Mouse (Mus musculus) E14TG2a.4 (cell line): ENCODE measurements around the gene Tbx3.

Experiments used
- H3K27me3 ChIP-seq: 2 replicates; pipeline ENCODE4 v1.6.1; 2014; ENCODE audit warnings: low read length, control low read depth; ENCODE audit not compliant: insufficient read depth
- H3K36me3 ChIP-seq: 2 replicates; pipeline ENCODE4 v1.6.1; 2014; ENCODE audit warnings: low read length, control low read depth; ENCODE audit not compliant: insufficient read depth
- H3K4me1 ChIP-seq: replicated peaks from 2 replicates; pipeline ENCODE4 v1.6.1; 2014; ENCODE audit warnings: low read depth, low read length, control low read depth
- H3K4me3 ChIP-seq: replicated peaks from 2 replicates; pipeline ENCODE4 v1.5.1; 2014; ENCODE audit warnings: mild to moderate bottlenecking, low read length
- H3K9me3 ChIP-seq: 2 replicates; pipeline ENCODE4 v1.6.1; 2014; ENCODE audit warnings: low read length, control low read depth
- CTCF ChIP-seq: conservative IDR thresholded peaks from 2 replicates; pipeline ENCODE4 v1.5.1; 2014; ENCODE audit warnings: low read length
- NANOG ChIP-seq: IDR thresholded peaks from 2 replicates; pipeline ENCODE4 v1.6.1; 2014; ENCODE audit warnings: borderline replicate concordance, low read length, mixed read lengths
- POU5F1 ChIP-seq: IDR thresholded peaks from 2 replicates; pipeline ENCODE4 v1.6.1; 2014; ENCODE audit warnings: low read length, borderline replicate concordance

The Tbx3 gene

DNA sequence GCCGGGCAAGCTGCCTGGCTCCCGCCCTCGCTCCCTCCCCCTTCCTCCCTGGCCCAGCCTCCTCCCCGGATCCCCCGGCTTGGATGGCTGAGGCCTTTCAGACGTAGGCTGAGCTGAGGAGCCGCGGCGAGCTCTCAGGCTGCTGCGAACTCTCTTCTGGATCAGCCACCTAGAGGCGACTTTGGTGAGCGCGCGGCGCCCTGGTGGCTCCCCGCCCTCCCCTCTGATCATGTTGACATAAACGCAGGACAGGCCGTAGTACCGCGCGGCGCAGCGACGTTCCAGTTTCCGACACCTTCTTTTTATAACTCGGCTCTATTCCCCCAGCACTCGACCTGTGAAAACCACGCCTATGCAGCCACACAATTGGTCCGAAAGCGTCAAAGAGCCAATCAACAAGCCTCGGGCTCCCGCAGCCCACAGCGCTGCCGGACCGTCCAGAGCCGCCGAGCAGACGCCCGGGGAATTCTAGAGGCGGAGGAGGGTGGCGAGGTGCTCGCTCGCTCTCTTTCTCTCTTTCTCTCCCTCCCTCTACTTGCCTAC, at the start of gene Tbx3:
TSS of gene Tbx3 (plus strand) at position 104 of the 543 bp plus-strand sequence.
- H3K4me1 ChIP-seq: peaks cover 85% of the 10 kb centered on the region
- H3K36me3 ChIP-seq: peaks cover 19% of the 10 kb centered on the region
- TF ChIP-seq NANOG: no peak
- no peak; the same call in 1 of the 2 replicates for TF ChIP-seq CTCF
- TF ChIP-seq POU5F1: no peak
- peak within 1 kb of the TSS; percentile 80 for H3K4me3 ChIP-seq
- no peaks in the 10 kb centered on the region for H3K9me3 ChIP-seq
- H3K27me3 ChIP-seq: peaks cover 90% of the 10 kb centered on the region

DNA sequence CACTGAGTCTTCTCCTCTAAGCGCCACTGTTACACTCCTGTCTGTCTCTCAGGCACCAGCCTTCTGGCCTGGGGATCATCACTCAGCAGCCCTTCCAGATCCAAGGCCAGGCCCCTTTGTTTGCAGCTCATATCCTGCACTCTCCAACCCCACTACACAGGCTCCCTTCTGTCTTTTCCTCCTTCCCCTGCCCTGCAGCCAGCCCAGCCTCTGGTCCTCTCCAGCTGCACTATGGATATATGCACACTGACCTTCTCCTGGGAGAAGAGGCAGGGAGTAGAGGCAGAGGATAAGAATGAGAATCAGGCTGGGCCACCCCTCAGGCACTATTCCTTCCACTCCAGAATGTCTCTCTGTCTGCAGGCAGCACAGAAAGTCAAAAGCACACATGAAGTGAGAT, 48.4 kb upstream of the Tbx3 start:
- Histone ChIP-seq H3K27me3 (peaks cover 50% of the 10 kb centered on the region), H3K36me3 (no peaks in the 10 kb centered on the region), H3K4me1 (peaks cover 38% of the 10 kb centered on the region), H3K9me3 (no peaks in the 10 kb centered on the region), H3K4me3 (no peak overlapping the region)
- TF ChIP-seq POU5F1 (no peak), CTCF (no peak), NANOG (no peak)

DNA sequence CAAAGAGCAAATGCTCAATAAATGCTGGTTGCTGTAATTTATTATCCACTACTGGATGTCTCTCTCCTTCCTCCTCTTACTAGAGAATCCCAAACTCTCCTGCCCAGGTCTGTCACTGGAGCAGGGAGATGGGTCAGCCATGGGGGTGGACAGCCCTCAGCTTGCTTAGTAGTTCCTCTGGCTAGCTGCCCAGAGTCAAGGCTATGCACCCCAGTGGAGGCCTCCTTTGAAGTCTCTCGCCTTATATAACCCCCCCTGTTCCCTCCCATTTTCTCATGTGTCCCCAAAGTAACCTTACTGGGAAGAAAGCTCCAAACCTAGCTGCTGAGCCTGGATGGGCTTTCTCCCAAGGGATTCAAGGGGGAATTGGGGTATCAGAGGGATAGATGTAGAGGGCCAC, 45.9 kb upstream of the Tbx3 start:
- H3K4me3 ChIP-seq: no peak overlapping the region
- H3K4me1 ChIP-seq: peaks cover 54% of the 10 kb centered on the region
- H3K27me3 ChIP-seq: peaks cover 58% of the 10 kb centered on the region
- no peak for TF ChIP-seq CTCF
- no peak for TF ChIP-seq NANOG
- no peak for TF ChIP-seq POU5F1
- no peaks in the 10 kb centered on the region for H3K9me3 ChIP-seq
- H3K36me3 ChIP-seq: no peaks in the 10 kb centered on the region

DNA sequence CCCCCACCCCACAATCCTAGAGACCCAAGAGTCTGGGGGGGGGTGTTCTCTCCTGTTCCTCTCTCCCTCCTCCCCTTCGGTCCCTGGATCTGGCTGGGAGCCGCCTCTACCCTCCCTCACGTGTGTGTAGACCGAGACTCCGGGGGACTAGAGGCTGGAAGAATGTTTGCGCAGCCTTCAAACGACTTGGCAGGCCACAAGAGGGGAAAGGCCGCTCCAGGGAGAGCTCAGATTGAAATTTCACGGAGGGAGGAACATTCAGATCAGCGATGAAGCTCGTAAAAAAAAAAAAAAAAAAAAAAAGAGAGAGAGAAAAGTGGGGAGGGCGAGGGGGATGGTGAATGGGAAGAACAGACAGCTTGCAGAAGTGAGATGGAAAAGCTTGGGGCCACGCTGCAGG, 44.9 kb upstream of the Tbx3 start:
- no peaks in the 10 kb centered on the region for H3K36me3 ChIP-seq
- no peak overlapping the region for H3K4me3 ChIP-seq
- no peak for TF ChIP-seq POU5F1
- no peak for TF ChIP-seq CTCF
- TF ChIP-seq NANOG: no peak
- no peaks in the 10 kb centered on the region for H3K9me3 ChIP-seq
- H3K27me3 ChIP-seq: peaks cover 57% of the 10 kb centered on the region
- peaks cover 58% of the 10 kb centered on the region for H3K4me1 ChIP-seq

DNA sequence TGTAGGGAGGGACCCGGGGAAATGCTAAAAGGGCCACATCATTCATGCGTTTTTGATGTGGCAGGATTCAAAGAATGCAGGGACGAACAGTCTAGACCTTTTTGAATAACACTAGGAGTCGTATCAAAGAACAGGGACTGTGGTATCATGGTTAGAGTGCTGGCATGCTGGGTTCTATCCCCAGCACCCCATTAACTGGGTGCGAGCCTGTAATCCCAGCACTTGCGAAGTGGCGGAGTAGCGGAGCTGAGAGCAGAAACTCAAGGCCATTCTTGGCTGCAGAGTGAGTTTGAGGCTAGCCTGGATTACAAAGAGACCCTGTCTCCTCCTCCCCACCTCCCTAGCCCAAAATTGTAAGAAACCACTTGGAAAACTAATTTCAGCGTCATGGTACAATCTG, 44.3 kb upstream of the Tbx3 start:
- H3K27me3 ChIP-seq: peaks cover 57% of the 10 kb centered on the region
- H3K36me3 ChIP-seq: no peaks in the 10 kb centered on the region
- H3K4me3 ChIP-seq: peak overlapping the region; percentile 60
- H3K9me3 ChIP-seq: no peaks in the 10 kb centered on the region
- H3K4me1 ChIP-seq: peaks cover 62% of the 10 kb centered on the region
- TF ChIP-seq CTCF: no peak
- TF ChIP-seq POU5F1: no peak
- no peak for TF ChIP-seq NANOG

- no peaks in the 10 kb centered on the region for H3K9me3 ChIP-seq
- H3K4me3 ChIP-seq: peak overlapping the region; percentile 60
- peaks cover 63% of the 10 kb centered on the region for H3K4me1 ChIP-seq
- no peak for TF ChIP-seq NANOG
- TF ChIP-seq CTCF: no peak
- no peak for TF ChIP-seq POU5F1
- H3K27me3 ChIP-seq: peaks cover 57% of the 10 kb centered on the region
- no peaks in the 10 kb centered on the region for H3K36me3 ChIP-seq
Measured at GRCm38 (mm10) chr5:119626662-119627061, 43.8 kb upstream of the Tbx3 start.

DNA sequence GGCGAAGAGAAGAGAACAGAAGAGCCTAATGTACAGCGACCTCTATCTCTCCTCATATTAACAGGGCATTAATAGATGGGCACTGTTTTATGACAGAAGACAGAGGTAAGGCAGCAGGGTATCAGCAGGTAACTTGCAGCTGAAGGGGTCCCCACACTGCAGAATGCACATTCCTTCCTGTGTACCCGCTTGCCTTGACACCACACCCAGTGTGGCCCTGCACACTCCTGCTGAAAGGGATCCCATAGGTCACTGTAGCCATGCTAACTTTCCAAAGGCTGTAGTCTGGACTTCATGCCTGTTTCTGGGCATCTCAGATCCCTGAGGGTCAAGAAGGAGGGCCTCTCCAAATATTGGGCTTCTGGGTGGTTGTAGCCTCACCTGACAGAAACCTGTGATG, 42.4 kb upstream of the Tbx3 start:
- Histone ChIP-seq H3K4me3 (0 out of 2 replicates have a peak overlapping the region, but pooled peaks have one; percentile 2), H3K27me3 (peaks cover 49% of the 10 kb centered on the region), H3K36me3 (no peaks in the 10 kb centered on the region), H3K4me1 (peaks cover 59% of the 10 kb centered on the region), H3K9me3 (no peaks in the 10 kb centered on the region)
- TF ChIP-seq CTCF: no peak
- no peak for TF ChIP-seq NANOG
- no peak for TF ChIP-seq POU5F1

DNA sequence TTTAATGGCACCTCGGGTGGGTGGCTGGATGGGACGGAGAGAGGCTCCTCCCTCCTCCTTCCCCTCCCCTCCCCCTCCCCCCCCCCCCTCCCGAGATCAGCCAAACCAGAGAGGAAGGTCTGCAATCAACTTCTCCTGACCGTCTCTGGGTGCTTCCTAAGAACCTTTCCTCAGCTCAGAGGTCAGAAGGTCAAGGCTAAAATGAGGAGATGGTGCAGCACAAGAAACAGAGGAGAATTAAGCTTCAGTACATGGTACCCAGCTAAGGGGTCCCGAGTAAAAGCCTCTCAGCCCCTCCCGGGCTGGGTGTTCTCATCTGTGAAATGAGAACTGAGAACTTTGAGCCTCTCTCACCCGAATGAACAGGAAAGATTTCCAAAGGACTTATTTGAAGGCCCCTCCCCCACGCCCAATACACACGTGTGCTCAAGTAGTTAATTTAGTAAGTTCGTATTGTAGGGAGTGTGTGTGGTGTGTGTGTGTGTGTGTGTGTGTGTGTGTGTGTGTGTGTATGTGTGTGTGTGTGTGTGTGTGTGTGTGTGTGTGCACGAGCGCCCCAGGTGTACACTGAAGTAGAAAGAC, 41.6 kb upstream of the Tbx3 start:
- Histone ChIP-seq H3K4me1 (peaks cover 63% of the 10 kb centered on the region), H3K36me3 (no peaks in the 10 kb centered on the region), H3K4me3 (0 out of 2 replicates have a peak overlapping the region, but pooled peaks have one; percentile 10), H3K9me3 (no peaks in the 10 kb centered on the region), H3K27me3 (peaks cover 41% of the 10 kb centered on the region)
- TF ChIP-seq NANOG (no peak), POU5F1 (no peak), CTCF (no peak)
